Mouse (Mus musculus) Patski (cell line): Measurements from ENCODE around the gene Arfgap3. TPM values are rescaled to one million over a fixed set of nuclear protein-coding genes. Genes with fewer than 3 reads are reported as not detected.
"Not testable (repeated sequence)": the region's sequence is repeated elsewhere in the genome, so short reads cannot be mapped to it uniquely, and the experiment has no call there.

ENCODE experiments used
- ATAC-seq: fragments of 100-300 bp; one replicate; pipeline ENCODE4 v1.8.0; 2021
- CTCF ChIA-PET: fragments of 350-600 bp; sonication (Branson Sonifier 250); formaldehyde crosslinking; loops from one replicate; lab custom pipeline; 2022; ENCODE audit warnings: inconsistent platforms; lab: Charles Lee
- POLR2A ChIA-PET: fragments of 350-600 bp; sonication (Branson Sonifier 250); formaldehyde crosslinking; loops from one replicate; lab custom pipeline; 2022; ENCODE audit warnings: antibody characterized with exemption, inconsistent platforms; lab: Charles Lee
- DNase-seq: peaks from one replicate; pipeline ENCODE4 v3.0.0-alpha.2; 2011; ENCODE audit warnings: low read depth, low spot score
- H3K27me3 ChIP-seq: fragments of 371-371 bp; one replicate; pipeline ENCODE4 v1.5.1; 2021
- CTCF ChIP-seq: fragments of 100-300 bp; IDR thresholded peaks from one replicate; pipeline ENCODE4 v1.5.1; 2021
- in situ Hi-C: fragments of 300-500 bp; cut with MboI; formaldehyde crosslinking; loops from 3 replicates; pipeline ENCODE4 v1.11.1; 2018; ENCODE audit warnings: low pct_unique_long_range_greater_than_20kb, mixed read lengths
- polyA plus RNA-seq: library from polyadenylated mRNA; unstranded; gene quantifications from one replicate; pipeline ENCODE4 v1.2.3, GENCODE M21; 2021

The Arfgap3 gene
- polyA plus RNA-seq, 1 experiment from 2014 or later: 43.5 TPM

GRCm38 (mm10) chr15:83368261-83368660 lies 18.2 kb upstream of the Arfgap3 start:
- ATAC-seq: no peak
- DNase-seq: no peak
- no peak for TF ChIP-seq CTCF
- in situ Hi-C loops: no loop called here
- H3K27me3 ChIP-seq: no peaks in the 10 kb centered on the region
- POLR2A ChIA-PET: interaction anchor here (1.4 kb wide), 1 partner anchor 195 kb away, joined by 3 read pairs; no protein-coding TSS in a partner anchor
- CTCF ChIA-PET: no interaction called here

GRCm38 (mm10) chr15:83366933-83367552 lies 17.0 kb upstream of the Arfgap3 start:
- ChIA-PET POLR2A (interaction anchor here (1.4 kb wide), 1 partner anchor 193 kb away, joined by 3 read pairs; no protein-coding TSS in a partner anchor), CTCF (no interaction called here)
- ATAC-seq (peak; percentile 44), DNase-seq (no peak)
- TF ChIP-seq CTCF: no peak
- in situ Hi-C loops: no loop called here
- H3K27me3 ChIP-seq: no peaks in the 10 kb centered on the region

GRCm38 (mm10) chr15:83365697-83366096 lies 15.7 kb upstream of the Arfgap3 start:
- ChIA-PET POLR2A (interaction anchor here (0.6 kb wide), 1 partner anchor 857 kb away, joined by 4 read pairs; no protein-coding TSS in a partner anchor), CTCF (interaction anchor here (1.6 kb wide), 1 partner anchor 13 kb away, joined by 6 read pairs; no protein-coding TSS in a partner anchor)
- H3K27me3 ChIP-seq: no peaks in the 10 kb centered on the region
- peak; percentile 45 for TF ChIP-seq CTCF
- no peak for DNase-seq
- no peak for ATAC-seq
- in situ Hi-C loops: no loop called here

- no peaks in the 10 kb centered on the region for H3K27me3 ChIP-seq
- in situ Hi-C loops: no loop called here
- CTCF ChIA-PET: interaction anchor here (1.6 kb wide), 2 partner anchors 11 kb away, joined by 5 to 6 read pairs; no protein-coding TSS in a partner anchor
- TF ChIP-seq CTCF: no peak
- ATAC-seq (no peak), DNase-seq (no peak)
- POLR2A ChIA-PET: no interaction called here
Measured at GRCm38 (mm10) chr15:83364194-83364593, 14.1 kb upstream of the Arfgap3 start.

- ATAC-seq, in situ Hi-C loops, CTCF ChIA-PET, H3K27me3 ChIP-seq, POLR2A ChIA-PET, DNase-seq: not testable (repeated sequence)
Measured at GRCm38 (mm10) chr15:83362813-83363212, 12.8 kb upstream of the Arfgap3 start.

GRCm38 (mm10) chr15:83360899-83361298 lies 10.9 kb upstream of the Arfgap3 start:
- in situ Hi-C loops, POLR2A ChIA-PET, DNase-seq, ATAC-seq, H3K27me3 ChIP-seq: not testable (repeated sequence)
- CTCF ChIA-PET: interaction anchor here (1.5 kb wide), 1 partner anchor 10 kb away, joined by 5 read pairs; no protein-coding TSS in a partner anchor

- TF ChIP-seq CTCF: no peak
- in situ Hi-C loops: no loop called here
- DNase-seq: no peak
- ATAC-seq: no peak
- POLR2A ChIA-PET: no interaction called here
- CTCF ChIA-PET: interaction anchor here (1.0 to 1.5 kb wide), 3 partner anchors 9 to 15 kb away, joined by 3 to 5 read pairs (median 4); no protein-coding TSS in a partner anchor
- no peaks in the 10 kb centered on the region for H3K27me3 ChIP-seq
Measured at GRCm38 (mm10) chr15:83360140-83360539, 10.1 kb upstream of the Arfgap3 start.

- no peak for TF ChIP-seq CTCF
- CTCF ChIA-PET: interaction anchor here (1.4 kb wide), 1 partner anchor 17 kb away, joined by 4 read pairs; no protein-coding TSS in a partner anchor
- in situ Hi-C loops: no loop called here
- no peak for ATAC-seq
- DNase-seq: no peak
- H3K27me3 ChIP-seq: no peaks in the 10 kb centered on the region
- POLR2A ChIA-PET: no interaction called here
Measured at GRCm38 (mm10) chr15:83358476-83358875, 8.4 kb upstream of the Arfgap3 start.

- in situ Hi-C loops: no loop called here
- no peak for ATAC-seq
- H3K27me3 ChIP-seq: no peaks in the 10 kb centered on the region
- TF ChIP-seq CTCF: no peak
- no peak for DNase-seq
- ChIA-PET CTCF (interaction anchor here (1.5 kb wide), 2 partner anchors 9 to 23 kb away, joined by 4 to 5 read pairs; no protein-coding TSS in a partner anchor), POLR2A (no interaction called here)
Measured at GRCm38 (mm10) chr15:83351546-83351945, 1.5 kb upstream of the Arfgap3 start.

GRCm38 (mm10) chr15:83350859-83351258 lies 812 bp upstream of the Arfgap3 start:
- in situ Hi-C loops: no loop called here
- ATAC-seq (no peak), DNase-seq (no peak)
- no peaks in the 10 kb centered on the region for H3K27me3 ChIP-seq
- CTCF ChIA-PET: interaction anchor here (1.5 kb wide), 1 partner anchor 10 kb away, joined by 5 read pairs; no protein-coding TSS in a partner anchor
- POLR2A ChIA-PET: no interaction called here
- TF ChIP-seq CTCF: no peak
